Mouse (Mus musculus) midbrain, embryonic 11.5 days (tissue): ENCODE results near the gene Cyren. TPM values are rescaled to one million over a fixed set of nuclear protein-coding genes. Genes with fewer than 3 reads are reported as not detected.

Source experiments
- ATAC-seq: fragments of 200-750 bp; cut with Nextera tagmentation; 2 replicates; pipeline ENCODE4 v1.8.0; 2017; ENCODE audit warnings: moderate TSS enrichment, moderate library complexity; ENCODE audit not compliant: low FRiP score
- DNase-seq: peaks from one replicate; pipeline ENCODE4 v3.0.0; 2015; ENCODE audit warnings: low spot score; ENCODE audit errors: missing footprints
- H3K27ac ChIP-seq: fragments of 300-500 bp; sonication (generic); 2 replicates; pipeline ENCODE4 v1.5.1; 2014; ENCODE audit warnings: low read depth, low read length
- H3K27me3 ChIP-seq: fragments of 300-500 bp; sonication (generic); 2 replicates; pipeline ENCODE4 v1.6.1; 2014; ENCODE audit warnings: mild to moderate bottlenecking, low read length, moderate library complexity, mixed read lengths; ENCODE audit not compliant: control insufficient read depth, insufficient read depth
- H3K36me3 ChIP-seq: fragments of 300-500 bp; sonication (generic); 2 replicates; pipeline ENCODE4 v1.6.1; 2014; ENCODE audit warnings: mild to moderate bottlenecking, low read length, moderate library complexity, mixed read lengths; ENCODE audit not compliant: control insufficient read depth, insufficient read depth
- H3K4me1 ChIP-seq: fragments of 300-500 bp; sonication (generic); 2 replicates; pipeline ENCODE4 v1.6.1; 2014; ENCODE audit warnings: low read length; ENCODE audit not compliant: control insufficient read depth, insufficient read depth
- H3K4me2 ChIP-seq: fragments of 300-500 bp; sonication (generic); 2 replicates; pipeline ENCODE4 v1.6.1; 2014; ENCODE audit warnings: mild to moderate bottlenecking, moderate library complexity
- H3K4me3 ChIP-seq: fragments of 300-500 bp; sonication (generic); 2 replicates; pipeline ENCODE4 v1.5.1; 2014; ENCODE audit warnings: low read depth, low read length
- H3K9ac ChIP-seq: fragments of 300-500 bp; sonication (generic); 2 replicates; pipeline ENCODE4 v1.6.1; 2014; ENCODE audit warnings: low read length
- H3K9me3 ChIP-seq: fragments of 300-500 bp; sonication (generic); 2 replicates; pipeline ENCODE4 v1.6.1; 2016; ENCODE audit warnings: low read length; ENCODE audit not compliant: control insufficient read depth
- WGBS: fragments of 180-500 bp; shearing (Covaris S2); extraction: QIAGEN DNeasy Blood & Tissue Kit; methylation state at CpG from one replicate; pipeline ENCODE4 v1.1.7; 2014; 5-methylcytosine and 5-hydroxymethylcytosine counted together
- polyA plus RNA-seq: library from polyadenylated mRNA; unstranded; fragments of >200 nt; fragmentation: Nextera tagmentation; extraction: Ambion mirVana; gene quantifications from 2 replicates; pipeline ENCODE4 v1.2.1, GENCODE M21; 2014

Cyren gene
- 11.8 TPM in 2 replicates for polyA plus RNA-seq

DNA sequence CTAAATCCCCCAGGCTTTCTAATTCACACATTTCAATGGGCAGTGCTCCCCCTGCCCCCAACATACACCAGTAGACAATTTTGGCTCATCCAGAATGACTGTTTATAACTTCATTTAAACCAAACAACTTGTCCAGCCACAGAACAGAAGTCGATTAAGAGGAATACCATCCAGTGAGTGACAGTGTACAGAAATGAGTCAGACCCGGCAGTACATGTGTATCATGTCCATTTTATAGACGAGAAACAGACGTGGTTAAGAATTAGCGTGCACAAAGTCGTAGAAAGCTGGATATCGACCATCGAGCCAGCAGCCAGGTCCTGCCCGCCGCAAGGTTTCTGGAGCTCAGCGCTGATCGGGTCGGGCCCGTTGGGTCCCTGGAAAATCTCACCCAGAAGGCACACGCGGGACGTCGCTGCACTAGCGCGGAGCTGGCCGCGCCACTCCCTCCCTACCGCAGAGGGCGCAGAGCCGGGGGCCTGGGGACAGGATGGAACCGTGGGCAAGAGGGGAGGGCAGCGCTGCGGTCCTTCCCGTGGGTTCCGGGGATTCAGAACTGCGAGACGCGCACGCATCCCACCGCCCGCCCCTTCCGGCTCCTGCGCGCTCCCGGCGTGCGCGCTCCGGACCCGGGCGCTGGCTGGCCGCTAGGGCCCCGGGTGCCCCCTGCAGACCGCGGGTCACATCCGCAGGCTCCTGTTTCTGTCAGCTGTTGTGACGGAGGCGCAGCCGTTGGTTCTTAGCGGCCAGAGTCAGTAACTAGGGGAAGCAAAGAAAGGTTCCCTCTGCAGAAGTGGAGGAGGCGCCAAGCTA is at the start of gene Cyren:
Gene Cyren, minus strand, starts transcription at position 552 of the 813 bp plus-strand sequence.
- Histone ChIP-seq H3K9ac (peak within 1 kb of the TSS; percentile 89), H3K36me3 (peaks cover 2% of the 10 kb centered on the region; the same call in 1 of the 2 replicates), H3K27me3 (no peaks in the 10 kb centered on the region), H3K9me3 (no peaks in the 10 kb centered on the region), H3K4me2 (peak within 1 kb of the TSS; percentile 71), H3K27ac (peak within 1 kb of the TSS; percentile 75), H3K4me3 (peak within 1 kb of the TSS; percentile 76), H3K4me1 (peaks cover 15% of the 10 kb centered on the region)
- peak; percentile 100 for DNase-seq
- under 1% methylated on average over 56 of the region's 56 CpGs for WGBS
- ATAC-seq: peak; percentile 95

DNA sequence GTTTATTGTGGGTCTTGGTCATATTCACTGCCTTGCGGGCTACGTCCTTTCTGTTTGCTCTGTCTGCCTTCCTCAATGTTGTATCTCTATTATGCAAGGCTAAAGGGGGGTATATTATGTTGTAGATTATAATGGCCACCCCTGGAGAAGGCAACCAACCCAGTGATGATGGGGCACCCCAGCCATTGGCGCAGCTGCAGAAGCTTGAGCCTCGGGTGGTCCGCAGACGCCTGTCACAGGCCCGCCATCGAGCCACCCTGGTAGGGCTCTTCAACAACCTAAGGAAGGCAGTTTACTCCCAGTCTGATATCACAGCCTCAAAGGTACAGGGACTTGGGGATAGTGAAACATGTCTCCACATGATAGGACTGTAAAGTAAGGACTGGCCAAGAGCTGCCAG is 49.7 kb upstream of the Cyren start:
- 96% methylated on average over 8 of the region's 8 CpGs for WGBS

DNA sequence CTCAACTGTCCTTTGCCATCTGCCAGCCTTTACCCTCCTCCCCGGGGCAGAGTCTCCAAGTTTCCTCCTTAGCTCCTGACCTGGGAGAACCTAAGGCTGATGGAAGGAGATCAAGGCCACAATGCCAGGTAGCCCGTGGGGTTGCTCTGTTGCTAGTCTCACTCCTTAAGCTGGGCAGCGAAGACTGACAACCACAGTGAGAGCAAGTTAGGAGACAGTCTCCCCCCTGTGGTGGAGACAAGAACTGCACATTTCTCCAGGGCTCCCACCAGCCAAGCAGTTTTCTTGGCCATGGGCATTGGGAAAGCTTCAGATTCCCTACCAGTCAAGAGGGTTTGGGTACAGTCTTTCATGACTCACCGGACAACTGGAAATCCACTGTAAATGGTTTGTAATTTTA is 49.3 kb upstream of the Cyren start:
- Histone ChIP-seq H3K4me1 (no peaks in the 10 kb centered on the region), H3K36me3 (no peaks in the 10 kb centered on the region), H3K27me3 (no peaks in the 10 kb centered on the region), H3K27ac (no peak overlapping the region), H3K9ac (no peak overlapping the region), H3K9me3 (no peaks in the 10 kb centered on the region), H3K4me2 (no peak overlapping the region), H3K4me3 (no peak overlapping the region)
- ATAC-seq (peak; percentile 14; the same call in 1 of the 2 replicates), DNase-seq (peak; percentile 98)
- 49% methylated on average over 4 of the region's 4 CpGs for WGBS

More for the DNA sequence above, 49.7 kb upstream of the Cyren start:
- Histone ChIP-seq H3K9ac (no peak overlapping the region), H3K36me3 (no peaks in the 10 kb centered on the region), H3K4me3 (no peak overlapping the region), H3K9me3 (no peaks in the 10 kb centered on the region), H3K27me3 (no peaks in the 10 kb centered on the region), H3K4me2 (no peak overlapping the region), H3K27ac (no peak overlapping the region), H3K4me1 (no peaks in the 10 kb centered on the region)
- no peak for ATAC-seq
- DNase-seq: peak; percentile 57

DNA sequence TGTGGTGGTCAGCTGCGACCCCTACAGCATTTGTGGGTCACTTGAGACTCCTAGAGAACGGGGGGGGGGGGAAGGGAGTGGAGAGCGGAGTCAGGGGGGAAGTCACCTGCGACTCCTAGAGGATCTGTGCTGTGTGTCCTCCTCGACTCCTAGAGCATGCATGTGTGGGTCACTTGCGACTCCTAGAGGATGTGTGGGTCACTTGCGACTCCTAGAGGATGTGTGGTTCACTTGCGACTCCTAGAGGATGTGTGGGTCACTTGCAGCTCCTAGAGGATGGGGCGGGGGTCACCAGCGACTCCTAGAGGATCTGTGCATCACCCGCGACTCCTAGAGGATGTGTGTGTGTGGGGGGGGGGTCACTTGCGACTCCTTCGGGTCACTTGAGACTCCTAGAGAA is 44.1 kb upstream of the Cyren start:
- Histone ChIP-seq H3K9me3 (no peaks in the 10 kb centered on the region), H3K4me3 (no peak overlapping the region), H3K4me2 (no peak overlapping the region), H3K27me3 (no peaks in the 10 kb centered on the region), H3K27ac (no peak overlapping the region), H3K9ac (no peak overlapping the region), H3K36me3 (no peaks in the 10 kb centered on the region), H3K4me1 (no peaks in the 10 kb centered on the region)
- no peak for DNase-seq
- 0 out of 2 replicates have a peak, but pooled peaks have one; percentile 30 for ATAC-seq
- 58% methylated on average over 14 of the region's 14 CpGs for WGBS

DNA sequence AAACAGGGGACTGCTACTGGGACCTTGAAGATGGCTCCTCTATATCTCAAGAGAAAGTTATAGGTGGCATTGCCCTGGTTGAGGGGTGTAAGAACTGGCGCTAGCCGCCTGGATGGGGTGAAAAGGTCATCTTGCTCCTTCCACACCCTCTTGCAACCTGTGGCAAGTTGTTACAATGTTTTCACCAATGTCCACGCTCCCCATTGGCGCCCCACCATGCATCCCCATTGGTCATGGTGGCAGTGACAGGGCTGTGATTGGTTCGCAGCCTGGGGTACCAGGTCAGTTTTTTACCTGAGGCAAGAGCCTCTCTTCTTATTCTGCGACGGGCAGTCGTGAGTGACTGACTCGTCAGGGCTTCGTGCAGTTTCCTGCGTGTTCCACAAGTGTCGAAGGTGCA is 42.8 kb upstream of the Cyren start:
- Histone ChIP-seq H3K4me1 (no peaks in the 10 kb centered on the region), H3K4me2 (no peak overlapping the region), H3K36me3 (no peaks in the 10 kb centered on the region), H3K27me3 (no peaks in the 10 kb centered on the region), H3K9me3 (no peaks in the 10 kb centered on the region), H3K4me3 (no peak overlapping the region), H3K27ac (no peak overlapping the region), H3K9ac (no peak overlapping the region)
- 94% methylated on average over 12 of the region's 12 CpGs for WGBS
- no peak for DNase-seq
- no peak for ATAC-seq

DNA sequence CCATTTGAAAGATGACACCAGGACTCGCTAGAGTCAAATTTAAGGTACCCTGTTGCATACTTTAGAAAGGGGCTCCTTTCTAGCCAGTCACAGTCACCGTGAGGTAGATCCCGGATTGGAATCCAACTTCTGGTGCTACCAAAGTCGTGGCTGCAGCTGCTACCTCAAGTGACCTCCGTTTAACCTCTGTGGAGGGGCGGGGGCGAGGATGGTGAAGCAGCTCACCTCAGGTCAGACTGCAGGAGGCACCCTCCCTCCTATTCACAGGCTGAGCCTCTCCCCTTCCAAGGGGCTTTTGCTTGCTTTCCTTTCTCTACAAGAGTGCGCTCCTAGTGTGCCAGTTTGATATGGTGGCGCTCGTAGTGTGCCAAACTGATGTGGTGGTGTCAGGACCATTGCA is 42.1 kb upstream of the Cyren start, which contains the start of gene Stra8:
Gene Stra8, plus strand, starts transcription at position 208 of the 400 bp plus-strand sequence.
- Histone ChIP-seq H3K4me1 (no peaks in the 10 kb centered on the region), H3K4me3 (no peak within 1 kb of the TSS), H3K4me2 (no peak within 1 kb of the TSS), H3K9me3 (no peaks in the 10 kb centered on the region), H3K27me3 (no peaks in the 10 kb centered on the region), H3K27ac (no peak within 1 kb of the TSS), H3K36me3 (no peaks in the 10 kb centered on the region), H3K9ac (no peak within 1 kb of the TSS)
- 55% methylated on average over 10 of the region's 10 CpGs for WGBS
- ATAC-seq: no peak
- no peak for DNase-seq

DNA sequence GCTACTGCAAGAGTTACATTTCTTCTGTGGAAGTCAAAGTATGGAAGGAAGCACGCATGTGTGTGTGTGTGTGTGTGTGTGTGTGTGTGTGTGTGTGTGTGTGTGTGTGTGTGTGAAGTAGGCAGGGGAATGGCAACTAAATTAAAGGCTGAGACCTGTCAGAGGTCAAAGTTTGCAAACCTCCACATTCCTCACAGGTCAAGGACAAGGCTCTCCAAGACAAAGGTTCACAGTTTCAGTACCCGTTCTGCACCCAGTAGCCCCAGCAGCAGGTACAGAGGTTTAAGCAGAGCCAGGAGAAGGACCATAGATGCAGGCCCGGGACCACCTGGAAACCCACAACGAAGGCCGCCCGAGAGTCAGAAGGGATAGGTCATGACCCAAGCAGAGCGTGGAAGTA is 41.3 kb upstream of the Cyren start:
- no peaks in the 10 kb centered on the region for H3K27me3 ChIP-seq
- H3K36me3 ChIP-seq: no peaks in the 10 kb centered on the region
- H3K4me3 ChIP-seq: no peak overlapping the region
- no peaks in the 10 kb centered on the region for H3K4me1 ChIP-seq
- H3K27ac ChIP-seq: no peak overlapping the region
- no peak overlapping the region for H3K4me2 ChIP-seq
- no peaks in the 10 kb centered on the region for H3K9me3 ChIP-seq
- DNase-seq: no peak
- 79% methylated on average over 7 of the region's 7 CpGs for WGBS
- no peak overlapping the region for H3K9ac ChIP-seq
- no peak for ATAC-seq

DNA sequence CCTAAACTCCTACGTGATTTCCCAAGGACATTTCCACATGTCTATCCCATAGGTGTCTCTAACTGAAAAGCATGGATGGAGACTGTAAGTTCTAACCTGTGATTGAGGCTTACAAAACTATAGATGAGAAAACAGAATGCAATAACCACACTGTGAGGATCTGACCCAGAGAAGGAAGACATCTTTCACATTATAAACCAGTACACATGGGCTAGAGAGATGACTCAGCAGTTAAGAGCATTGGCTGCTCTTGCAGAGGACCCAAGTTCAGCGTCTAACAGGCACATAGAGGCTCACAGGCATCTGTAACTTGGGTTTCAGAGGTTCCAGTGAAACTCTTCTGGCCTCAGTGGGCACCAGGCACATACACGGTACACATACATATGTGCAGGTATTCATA is 36.6 kb upstream of the Cyren start:
- Histone ChIP-seq H3K9me3 (no peaks in the 10 kb centered on the region), H3K27me3 (no peaks in the 10 kb centered on the region), H3K4me1 (peaks cover 6% of the 10 kb centered on the region; the same call in 1 of the 2 replicates), H3K27ac (no peak overlapping the region), H3K9ac (no peak overlapping the region), H3K4me2 (no peak overlapping the region), H3K36me3 (no peaks in the 10 kb centered on the region), H3K4me3 (no peak overlapping the region)
- ATAC-seq (no peak), DNase-seq (peak; percentile 23)
- WGBS: 82% methylated on average over 3 of the region's 3 CpGs

DNA sequence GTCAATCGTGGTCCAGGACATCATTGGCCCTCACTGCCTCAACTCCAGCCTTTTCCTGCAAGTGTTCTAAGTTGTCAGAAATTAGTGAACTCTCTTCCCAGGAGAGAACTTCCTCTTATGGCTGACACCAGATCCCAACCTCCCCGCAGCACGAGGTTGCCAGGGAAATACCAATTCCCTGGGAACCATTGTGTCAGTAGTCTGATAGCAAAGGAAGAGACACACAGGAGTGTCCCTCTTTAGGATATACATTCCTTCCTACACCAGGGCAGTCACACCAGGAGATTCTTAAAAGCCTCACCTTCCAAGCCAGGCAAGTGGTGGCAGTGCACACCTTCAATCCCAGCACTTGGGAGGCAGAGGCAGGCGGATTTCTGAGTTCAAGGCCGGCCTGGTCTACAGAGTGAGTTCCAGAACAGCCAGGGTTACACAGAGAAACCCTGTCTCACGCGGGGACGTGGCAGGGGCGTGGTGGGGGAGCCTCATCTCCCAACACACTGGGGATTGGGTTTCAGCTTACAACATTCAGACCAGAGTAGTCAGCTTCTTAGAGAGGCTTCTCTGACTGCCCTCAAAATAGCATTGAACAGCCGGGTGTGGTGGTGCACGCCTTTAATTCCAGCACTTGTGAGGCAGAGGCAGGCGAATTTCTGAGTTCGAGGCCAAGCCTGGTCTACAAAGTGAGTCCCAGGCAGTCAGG is 35.6 kb upstream of the Cyren start:
- no peaks in the 10 kb centered on the region for H3K9me3 ChIP-seq
- no peak for DNase-seq

More for the DNA sequence above, 35.6 kb upstream of the Cyren start:
- Histone ChIP-seq H3K4me2 (no peak overlapping the region), H3K27ac (no peak overlapping the region), H3K9ac (no peak overlapping the region), H3K4me3 (no peak overlapping the region), H3K36me3 (no peaks in the 10 kb centered on the region), H3K4me1 (peaks cover 8% of the 10 kb centered on the region; the same call in 1 of the 2 replicates), H3K27me3 (no peaks in the 10 kb centered on the region)
- WGBS: 87% methylated on average over 13 of the region's 13 CpGs
- no peak for ATAC-seq
